Mouse (Mus musculus) forebrain, postnatal 0 days (tissue): ENCODE data around the gene Gbp3. TPM values are rescaled to one million over a fixed set of nuclear protein-coding genes. Genes with fewer than 3 reads are reported as not detected.

Experiments used
- ATAC-seq: fragments of 200-750 bp; cut with Nextera tagmentation; 2 replicates; pipeline ENCODE4 v1.8.0; 2017; ENCODE audit warnings: mild to moderate bottlenecking, moderate library complexity
- DNase-seq: peaks from one replicate; pipeline ENCODE4 v3.0.0-alpha.2; 2015
- H3K27ac ChIP-seq: fragments of 300-500 bp; sonication (generic); 2 replicates; pipeline ENCODE4 v1.5.1; 2014; ENCODE audit warnings: low read depth, mild to moderate bottlenecking, antibody characterized with exemption, low read length, moderate library complexity, mixed read lengths
- H3K27me3 ChIP-seq: fragments of 300-500 bp; sonication (generic); 2 replicates; pipeline ENCODE4 v1.6.1; 2014; ENCODE audit warnings: mild to moderate bottlenecking, low read length, mixed read lengths; ENCODE audit not compliant: insufficient read depth
- H3K36me3 ChIP-seq: fragments of 300-500 bp; sonication (generic); 2 replicates; pipeline ENCODE4 v1.6.1; 2014; ENCODE audit warnings: mild to moderate bottlenecking, moderate library complexity; ENCODE audit not compliant: insufficient read depth
- H3K4me1 ChIP-seq: fragments of 300-500 bp; sonication (generic); 2 replicates; pipeline ENCODE4 v1.6.1; 2014; ENCODE audit warnings: antibody characterized with exemption; ENCODE audit not compliant: insufficient read depth
- H3K4me2 ChIP-seq: fragments of 300-500 bp; sonication (generic); 2 replicates; pipeline ENCODE4 v1.6.1; 2014; ENCODE audit warnings: low read depth, mild to moderate bottlenecking, moderate library complexity
- H3K4me3 ChIP-seq: fragments of 300-500 bp; sonication (generic); 2 replicates; pipeline ENCODE4 v1.5.1; 2014; ENCODE audit warnings: low read depth, low read length, mixed read lengths
- H3K9ac ChIP-seq: fragments of 300-500 bp; sonication (generic); 2 replicates; pipeline ENCODE4 v1.6.1; 2014; ENCODE audit warnings: mild to moderate bottlenecking
- H3K9me3 ChIP-seq: fragments of 300-500 bp; sonication (generic); 2 replicates; pipeline ENCODE4 v1.6.1; 2016; ENCODE audit warnings: low read length
- CTCF ChIP-seq: sonication (generic); IDR thresholded peaks from 2 replicates; pipeline ENCODE4 v1.5.1; 2016; ENCODE audit warnings: antibody characterized with exemption, control low read depth, low read depth
- WGBS: fragments of 180-500 bp; shearing (Covaris S2); extraction: QIAGEN DNeasy Blood & Tissue Kit; methylation state at CpG from one replicate; pipeline ENCODE4 v1.1.7; 2014; 5-methylcytosine and 5-hydroxymethylcytosine counted together
- polyA plus RNA-seq: library from polyadenylated mRNA; unstranded; fragments of >200 nt; fragmentation: Nextera tagmentation; extraction: Ambion mirVana; gene quantifications from 2 replicates; pipeline ENCODE4 v1.2.1, GENCODE M21; 2015
- total RNA-seq: library from RNA; depleted of rRNA; stranded (reverse); fragments of >200 nt; gene quantifications from 2 replicates; pipeline ENCODE4 v1.2.3, GENCODE M21; 2014

Gbp3 gene
- total and polyA plus RNA-seq, 2 experiments from 2014 or later, result 3.1 to 5.0 TPM

GRCm38 (mm10) chr3:142583067-142583466, 23.2 kb downstream of the Gbp3 start:
- H3K27me3 ChIP-seq, result no peaks in the 10 kb centered on the region
- H3K27ac ChIP-seq, result no peak overlapping the region
- H3K4me1 ChIP-seq, result no peaks in the 10 kb centered on the region
- 93% methylated on average over 4 of the region's 4 CpGs for WGBS
- H3K4me2 ChIP-seq, result no peak overlapping the region
- H3K36me3 ChIP-seq, result no peaks in the 10 kb centered on the region
- DNase-seq (no peak), ATAC-seq (no peak)
- H3K4me3 ChIP-seq, result no peak overlapping the region
- no peak for TF ChIP-seq CTCF
- H3K9me3 ChIP-seq, result no peaks in the 10 kb centered on the region
- no peak overlapping the region for H3K9ac ChIP-seq

DNA sequence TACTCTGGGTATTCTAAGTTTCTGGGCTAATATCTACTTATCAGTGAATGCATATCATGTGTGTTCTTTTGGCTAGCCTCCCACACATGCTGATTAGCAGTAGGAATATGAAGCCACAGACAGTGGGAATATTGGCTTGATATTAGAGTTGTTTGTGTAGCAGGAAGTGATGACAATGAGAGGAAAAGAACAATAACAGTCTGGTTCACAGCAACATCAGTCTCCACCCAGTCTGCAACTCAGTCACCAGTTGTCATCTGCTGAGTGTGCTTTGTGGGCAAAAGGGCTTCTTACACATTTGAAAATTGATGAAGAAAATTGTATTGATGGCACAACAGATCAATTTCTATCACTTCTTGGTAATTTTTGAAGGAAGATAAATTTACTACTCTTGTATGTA, 27.6 kb downstream of the Gbp3 start:
- Histone ChIP-seq H3K36me3 (no peaks in the 10 kb centered on the region), H3K4me2 (no peak overlapping the region), H3K9ac (no peak overlapping the region), H3K9me3 (no peaks in the 10 kb centered on the region), H3K27me3 (no peaks in the 10 kb centered on the region), H3K27ac (no peak overlapping the region), H3K4me3 (no peak overlapping the region), H3K4me1 (no peaks in the 10 kb centered on the region)
- ATAC-seq (no peak), DNase-seq (no peak)
- TF ChIP-seq CTCF, result no peak

GRCm38 (mm10) chr3:142588888-142589287, 29.1 kb downstream of the Gbp3 start:
- DNase-seq (no peak), ATAC-seq (no peak)
- H3K27me3 ChIP-seq, result no peaks in the 10 kb centered on the region
- H3K9ac ChIP-seq, result no peak overlapping the region
- H3K4me1 ChIP-seq, result no peaks in the 10 kb centered on the region
- no peaks in the 10 kb centered on the region for H3K36me3 ChIP-seq
- no peak for TF ChIP-seq CTCF
- H3K4me3 ChIP-seq, result no peak overlapping the region
- H3K9me3 ChIP-seq, result no peaks in the 10 kb centered on the region
- 54% methylated on average over 2 of the region's 2 CpGs for WGBS
- H3K4me2 ChIP-seq, result no peak overlapping the region
- no peak overlapping the region for H3K27ac ChIP-seq

GRCm38 (mm10) chr3:142590431-142591067, 30.7 kb downstream of the Gbp3 start:
- Histone ChIP-seq H3K9ac (no peak overlapping the region), H3K4me3 (no peak overlapping the region), H3K9me3 (no peaks in the 10 kb centered on the region), H3K4me2 (no peak overlapping the region), H3K27ac (no peak overlapping the region), H3K4me1 (no peaks in the 10 kb centered on the region), H3K27me3 (no peaks in the 10 kb centered on the region), H3K36me3 (no peaks in the 10 kb centered on the region)
- ATAC-seq, result no peak
- TF ChIP-seq CTCF, result no peak
- 91% methylated on average over 4 of the region's 4 CpGs for WGBS
- DNase-seq, result no peak

DNA sequence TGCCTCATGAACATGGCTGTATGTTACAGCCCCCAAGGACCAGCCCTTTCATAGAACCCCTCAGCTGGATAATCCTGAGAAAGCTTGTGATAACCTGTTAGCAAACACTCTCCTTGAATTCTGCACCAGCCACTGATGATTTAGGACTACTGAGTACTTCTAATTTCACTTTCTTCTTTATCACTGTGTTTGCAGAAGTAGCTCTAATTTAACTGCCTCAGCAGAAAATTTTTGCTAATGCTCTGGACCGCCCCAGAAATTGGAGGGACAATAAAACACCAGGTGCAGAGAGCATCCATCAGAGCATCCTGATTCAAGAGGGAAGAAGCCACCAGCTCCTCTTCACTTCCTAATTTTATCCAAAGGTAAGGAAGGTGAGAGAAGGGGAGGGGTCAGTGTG, 34.7 kb downstream of the Gbp3 start, which contains the start of gene Gbp2b:
TSS of gene Gbp2b (plus strand) at position 301 of the 400 bp plus-strand sequence.
- Histone ChIP-seq H3K4me3 (no peak within 1 kb of the TSS), H3K4me1 (no peaks in the 10 kb centered on the region), H3K4me2 (no peak within 1 kb of the TSS), H3K36me3 (no peaks in the 10 kb centered on the region), H3K27ac (no peak within 1 kb of the TSS), H3K9ac (no peak within 1 kb of the TSS), H3K27me3 (no peaks in the 10 kb centered on the region), H3K9me3 (no peaks in the 10 kb centered on the region)
- 82% methylated on average over 1 of the region's 1 CpGs for WGBS
- no peak for TF ChIP-seq CTCF
- ATAC-seq (no peak), DNase-seq (no peak)

GRCm38 (mm10) chr3:142597923-142598322, 38.1 kb downstream of the Gbp3 start:
- no peak overlapping the region for H3K27ac ChIP-seq
- H3K27me3 ChIP-seq, result no peaks in the 10 kb centered on the region
- no peak for TF ChIP-seq CTCF
- WGBS, result 83% methylated on average over 3 of the region's 3 CpGs
- ATAC-seq, result no peak
- no peak overlapping the region for H3K4me3 ChIP-seq
- H3K4me2 ChIP-seq, result no peak overlapping the region
- no peaks in the 10 kb centered on the region for H3K4me1 ChIP-seq
- DNase-seq, result no peak
- H3K9me3 ChIP-seq, result no peaks in the 10 kb centered on the region
- no peak overlapping the region for H3K9ac ChIP-seq
- H3K36me3 ChIP-seq, result no peaks in the 10 kb centered on the region

DNA sequence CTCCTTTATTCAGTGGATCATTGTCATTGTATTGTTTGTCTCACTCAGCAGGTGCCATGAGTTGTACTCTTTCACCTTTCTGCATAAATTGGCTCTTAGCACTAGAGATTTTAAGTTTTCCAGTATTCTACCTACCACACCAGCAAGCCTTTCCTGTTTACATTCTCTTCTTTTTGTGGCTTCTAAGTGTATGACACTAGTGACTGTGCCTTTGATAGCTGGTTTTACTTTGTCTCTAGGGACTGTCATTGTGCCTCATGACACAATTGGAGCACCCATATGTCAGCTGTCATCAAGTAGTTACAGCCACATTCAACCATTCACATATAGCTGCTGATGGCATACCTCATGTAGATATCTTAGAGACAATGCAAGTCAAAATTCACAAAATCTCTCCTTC, 41.8 kb downstream of the Gbp3 start:
- Histone ChIP-seq H3K27ac (no peak overlapping the region), H3K4me3 (no peak overlapping the region), H3K4me1 (no peaks in the 10 kb centered on the region), H3K36me3 (no peaks in the 10 kb centered on the region), H3K4me2 (no peak overlapping the region), H3K27me3 (no peaks in the 10 kb centered on the region), H3K9me3 (no peaks in the 10 kb centered on the region), H3K9ac (no peak overlapping the region)
- TF ChIP-seq CTCF, result no peak
- ATAC-seq (no peak), DNase-seq (no peak)
